Mouse (Mus musculus) liver, embryonic 14.5 days (tissue): ENCODE data around the gene Spindoc.

Experiments
- CTCF ChIP-seq: IDR thresholded peaks from 2 replicates; pipeline ENCODE4 v1.5.1; 2016; ENCODE audit warnings: antibody characterized with exemption, low read depth, control low read depth
- EP300 ChIP-seq: IDR thresholded peaks from 2 replicates; pipeline ENCODE4 v1.6.1; 2016; ENCODE audit warnings: antibody characterized with exemption, low read depth

DNA sequence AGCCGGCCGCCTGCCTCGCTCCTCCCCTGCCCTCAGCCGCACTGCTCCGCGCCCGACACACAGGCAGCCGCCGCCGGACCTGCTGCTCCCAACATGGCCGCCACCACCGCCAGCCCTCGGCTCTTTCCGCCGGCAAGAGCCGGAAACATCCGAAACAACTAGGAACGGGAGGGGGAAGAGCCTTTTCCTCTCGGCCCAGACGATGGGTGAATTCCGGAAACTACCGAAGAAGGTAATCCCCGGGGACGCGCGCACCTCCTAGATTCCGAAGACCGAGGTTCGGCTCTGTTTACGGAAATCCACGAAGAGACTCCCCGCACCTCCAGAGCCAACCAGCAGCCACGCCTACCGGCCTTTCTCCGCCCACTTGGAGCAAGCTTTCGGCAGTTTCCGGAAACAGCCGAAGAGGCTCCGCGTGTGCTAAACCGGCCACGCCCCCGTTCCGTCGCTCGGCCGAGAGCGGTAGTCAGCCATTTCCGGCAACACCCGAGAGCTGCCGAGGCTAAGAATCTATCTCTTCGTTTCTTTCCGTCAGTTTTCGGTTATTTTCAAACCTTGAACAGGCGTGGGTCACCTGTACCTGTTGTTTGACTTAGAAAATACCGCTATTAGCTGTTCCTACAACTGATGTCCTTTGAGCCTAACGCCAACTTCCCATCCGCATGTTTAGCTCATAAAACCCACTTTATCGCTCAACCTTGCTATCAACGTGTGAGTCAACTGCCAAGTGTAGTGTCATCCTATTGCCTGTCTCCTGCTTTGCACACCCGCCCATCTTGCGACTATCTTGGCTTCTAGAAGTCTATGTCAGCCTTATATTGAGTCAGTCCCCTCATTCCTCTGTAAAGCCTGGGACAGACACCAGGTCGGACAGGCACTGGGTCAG lies 41.0 kb downstream of the Spindoc start, which contains the start of gene Mark2:
- TF ChIP-seq CTCF (no peak), EP300 (no peak)
